Mouse (Mus musculus): ENCODE data around the gene Slc37a2. TPM values are rescaled to one million over a fixed set of nuclear protein-coding genes. Genes with fewer than 3 reads are reported as not detected.
A peak's percentile ranks its signal among the peaks of the same experiment; 100 is the strongest.

Slc37a2 gene
- total RNA-seq, 4 experiments from 2014 or later = 2.5 to 3.7 (median 3.2) TPM

DNA sequence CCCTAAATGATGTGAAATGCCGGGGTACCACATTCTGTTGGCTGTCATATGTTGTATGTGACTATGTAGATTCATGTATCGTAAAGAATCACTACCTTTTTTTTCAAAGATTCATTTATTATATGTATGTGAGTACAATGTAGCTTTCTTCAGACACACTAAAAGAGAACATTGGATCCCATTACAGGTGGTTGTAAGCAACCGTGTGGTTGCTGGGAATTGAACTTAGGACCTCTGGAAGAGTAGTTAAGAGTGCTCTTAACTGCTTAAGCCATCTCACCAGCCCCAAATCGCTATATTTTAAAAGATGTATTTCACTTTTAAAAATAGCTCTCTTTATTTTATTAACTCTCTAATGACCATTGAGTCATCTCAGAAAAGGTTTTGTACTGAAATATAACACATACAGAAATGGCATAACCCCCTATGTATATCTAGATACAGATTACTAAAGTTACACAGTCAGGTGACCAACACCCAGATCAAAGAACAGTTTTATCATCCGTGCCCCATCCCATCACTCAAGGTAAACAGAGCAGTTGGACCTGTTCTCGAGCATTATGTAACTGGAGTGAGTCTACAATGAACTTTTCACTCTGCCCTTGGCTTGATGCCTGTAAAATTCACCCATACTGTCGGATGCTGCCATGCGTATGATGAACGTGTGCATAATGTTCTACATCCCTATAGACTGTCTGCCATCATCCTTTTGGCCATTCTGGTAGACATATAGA is 41.0 kb downstream of the Slc37a2 start:
- no peak for DNase-seq (ENCODE audit: low spot score)

DNA sequence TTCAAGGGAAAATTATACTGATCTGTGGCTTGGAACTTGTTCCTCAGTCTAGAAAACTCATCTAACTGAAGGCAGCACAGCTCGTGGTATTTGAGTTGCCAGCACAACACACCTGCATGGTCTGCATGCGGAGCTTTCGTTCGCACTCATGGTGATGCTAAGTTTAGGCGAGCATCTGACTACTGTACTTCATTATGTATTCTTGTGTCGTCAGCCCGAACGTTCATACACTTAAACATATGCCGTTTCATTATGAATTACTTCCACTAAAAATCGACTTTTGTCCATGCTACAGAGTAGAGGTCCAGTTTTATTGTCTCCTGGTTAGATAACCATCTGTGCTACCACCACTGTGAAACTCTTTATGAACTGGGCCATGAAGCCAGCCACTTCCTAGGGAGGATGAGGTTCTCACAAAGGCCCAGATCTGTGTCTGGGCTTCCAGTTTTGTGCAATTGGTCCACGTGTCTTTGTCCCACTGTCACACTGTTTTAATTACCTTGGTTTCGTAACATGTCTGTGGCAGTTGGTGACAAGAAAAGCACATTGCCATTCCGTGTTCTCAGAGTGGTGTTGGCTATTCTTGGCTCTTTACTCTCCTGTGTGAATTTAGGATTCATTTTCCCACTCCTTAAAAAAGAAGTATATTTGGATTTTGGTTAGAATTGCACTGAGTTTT is 42.3 kb downstream of the Slc37a2 start:
- no peak for DNase-seq (ENCODE audit: low spot score)

DNA sequence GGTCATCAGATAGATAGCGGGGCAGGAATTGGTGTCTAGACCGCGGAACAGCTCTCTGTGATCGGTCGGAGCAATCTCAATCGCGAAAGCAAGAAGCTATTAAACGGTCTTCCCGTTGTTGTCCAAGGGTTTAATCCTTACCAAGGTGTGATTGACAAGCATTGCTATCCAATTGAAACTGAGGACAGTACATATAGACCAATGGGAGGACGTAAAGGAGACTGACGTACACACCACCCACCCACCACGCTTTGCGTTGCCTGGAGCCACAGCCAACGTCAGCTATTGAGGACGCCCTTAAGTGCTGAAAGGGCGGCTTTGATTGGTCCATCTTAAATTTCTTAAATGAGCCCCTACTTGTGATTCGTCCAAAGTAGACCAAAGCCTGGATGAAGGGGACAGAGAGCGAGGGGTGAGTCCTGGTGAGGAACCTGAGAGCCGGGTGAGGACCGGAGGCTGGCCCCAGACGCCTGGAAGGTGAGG is 47.6 kb downstream of the Slc37a2 start, which contains the start of gene Tmem218:
Tmem218 (plus strand) TSS at position 295 of the 483 bp plus-strand sequence.
- DNase-seq (ENCODE audit: low spot score) = peak; percentile 98

DNA sequence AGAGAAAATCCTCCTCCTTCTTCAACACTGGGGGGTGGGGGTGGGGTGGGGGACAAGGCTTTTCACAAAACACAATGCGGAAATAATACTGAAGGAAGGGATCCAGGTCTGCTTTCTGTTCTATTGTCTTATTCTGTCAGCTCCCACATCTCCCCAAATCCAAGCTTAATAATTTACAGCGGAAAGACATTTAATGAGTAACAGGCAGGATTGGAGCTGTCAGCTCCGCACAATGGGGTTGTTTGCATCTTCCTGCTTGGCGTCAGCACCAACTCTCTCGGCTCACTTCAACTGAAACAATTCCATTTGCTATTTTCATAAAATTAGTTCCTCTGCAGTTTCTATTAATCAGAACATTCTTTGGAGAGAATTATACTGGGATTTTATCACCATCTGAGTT is 51.7 kb downstream of the Slc37a2 start:
- no peak for DNase-seq (ENCODE audit: low spot score)

DNA sequence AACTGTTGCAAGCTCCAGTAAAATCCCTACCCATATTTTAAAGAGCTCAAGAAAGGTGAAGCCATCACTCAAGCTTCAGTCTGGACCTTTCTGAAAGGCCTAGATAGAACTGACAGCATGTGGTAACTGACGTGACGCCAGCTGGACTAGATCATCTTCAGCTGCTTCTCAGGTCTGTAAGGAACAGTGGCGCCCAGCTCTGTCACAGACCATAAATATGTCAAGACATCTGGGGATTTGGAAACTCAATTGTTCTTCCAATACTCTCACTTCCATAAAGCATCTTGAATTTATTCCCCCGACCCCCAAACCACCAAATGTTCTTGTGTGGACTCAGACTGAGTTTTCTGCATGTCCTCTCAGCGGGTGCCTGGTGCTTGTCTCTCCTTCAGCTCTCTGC is 55.1 kb downstream of the Slc37a2 start:
- DNase-seq (ENCODE audit: low spot score) = no peak

DNA sequence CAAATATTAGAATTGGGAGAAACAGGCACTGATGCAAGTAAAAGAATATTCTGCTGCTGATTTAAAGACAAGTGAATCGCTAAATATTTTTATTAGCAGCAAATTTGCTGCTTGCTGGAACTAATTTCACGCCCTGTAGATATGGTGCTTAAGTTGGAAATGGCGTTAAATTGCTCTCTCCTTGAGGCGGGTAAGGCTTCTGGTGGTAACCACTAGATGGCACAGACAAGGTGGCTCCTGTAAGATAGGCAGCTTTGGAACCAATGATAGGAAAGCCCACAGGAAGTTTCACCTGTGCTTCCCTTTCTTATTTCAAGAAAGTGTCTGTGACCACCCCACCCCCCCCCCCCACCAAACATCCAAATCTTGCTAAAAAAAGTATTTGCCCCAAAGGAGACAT is 58.5 kb downstream of the Slc37a2 start:
- DNase-seq (ENCODE audit: low spot score) = no peak

DNA sequence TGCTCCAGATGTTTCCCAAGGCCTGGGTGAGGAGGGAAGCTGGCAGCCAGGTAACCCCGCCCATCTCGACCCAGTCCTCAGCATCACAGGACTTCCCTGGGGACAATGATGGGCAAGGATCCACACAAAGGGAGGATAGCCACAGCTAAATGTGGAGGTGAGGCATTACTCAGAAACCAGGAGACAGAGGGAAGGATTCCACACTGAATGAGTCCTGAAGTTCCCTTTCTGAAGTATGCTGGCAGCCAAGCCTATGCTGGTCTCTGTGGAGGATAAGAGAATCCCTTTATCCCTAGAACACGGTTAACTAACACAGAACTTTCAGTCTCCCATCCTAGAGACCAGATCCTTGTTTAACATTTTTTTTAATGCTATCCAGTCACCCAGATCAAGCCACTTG is 67.5 kb downstream of the Slc37a2 start:
- DNase-seq (ENCODE audit: low spot score) = no peak

DNA sequence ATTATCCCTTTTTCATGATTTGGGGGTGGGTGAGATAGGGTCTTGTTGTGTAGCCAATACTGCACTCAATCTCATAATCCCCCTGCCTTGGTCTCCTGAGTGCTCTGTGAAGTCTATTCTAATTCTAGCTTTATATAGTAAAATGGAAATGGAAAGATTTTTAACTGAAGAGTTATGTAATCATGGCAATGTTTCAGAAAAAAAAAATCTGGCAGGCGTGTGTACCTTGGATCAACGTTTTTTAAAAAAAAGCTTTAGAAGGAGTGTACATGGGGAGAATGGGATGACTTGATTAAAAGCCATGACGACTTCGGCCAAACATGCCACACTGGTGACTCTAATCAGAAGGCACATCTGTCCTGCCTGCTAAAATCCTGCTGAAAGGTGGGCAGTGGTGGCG is 68.1 kb downstream of the Slc37a2 start:
- no peak for DNase-seq (ENCODE audit: low spot score)

DNA sequence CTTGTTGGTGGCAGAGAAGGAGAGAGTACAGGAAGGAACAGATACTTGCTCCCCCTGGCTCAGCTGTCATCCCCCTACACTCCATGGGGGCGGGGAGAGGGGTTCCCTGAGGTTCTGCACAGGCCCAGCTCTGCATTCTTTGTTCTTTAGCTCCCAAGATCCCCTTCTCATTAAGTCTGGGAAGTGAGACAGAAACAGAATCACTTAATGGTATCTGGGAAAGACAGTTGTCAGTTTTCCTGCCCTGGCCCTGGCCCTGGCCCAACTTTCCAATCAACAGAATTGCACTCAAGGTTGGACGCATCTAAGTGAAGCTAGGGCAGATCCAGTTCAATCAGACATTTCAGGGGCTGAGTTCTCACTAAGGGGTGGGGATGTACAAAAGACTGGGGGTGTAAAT is 72.4 kb downstream of the Slc37a2 start:
- no peak for DNase-seq (ENCODE audit: low spot score)

DNA sequence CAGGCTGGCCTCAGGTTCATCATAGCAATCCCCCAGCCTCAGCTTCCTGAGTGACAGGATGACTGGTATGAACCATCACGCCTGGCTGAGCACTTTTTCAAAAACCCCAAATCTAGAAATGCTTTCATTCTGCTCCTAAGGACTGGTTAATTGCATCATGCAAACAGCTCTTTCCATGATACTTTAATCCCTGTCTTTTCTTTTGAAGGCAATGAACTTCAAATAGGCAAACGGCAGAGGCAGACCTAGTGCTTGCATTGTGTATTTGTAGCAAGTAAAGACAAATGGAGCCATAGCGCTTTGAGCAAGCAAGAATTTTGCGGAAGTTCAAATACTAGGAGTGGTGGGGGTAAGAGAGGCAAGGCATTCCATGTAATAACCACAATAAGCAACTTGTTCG is 73.9 kb downstream of the Slc37a2 start:
- no peak for DNase-seq (ENCODE audit: low spot score)

DNA sequence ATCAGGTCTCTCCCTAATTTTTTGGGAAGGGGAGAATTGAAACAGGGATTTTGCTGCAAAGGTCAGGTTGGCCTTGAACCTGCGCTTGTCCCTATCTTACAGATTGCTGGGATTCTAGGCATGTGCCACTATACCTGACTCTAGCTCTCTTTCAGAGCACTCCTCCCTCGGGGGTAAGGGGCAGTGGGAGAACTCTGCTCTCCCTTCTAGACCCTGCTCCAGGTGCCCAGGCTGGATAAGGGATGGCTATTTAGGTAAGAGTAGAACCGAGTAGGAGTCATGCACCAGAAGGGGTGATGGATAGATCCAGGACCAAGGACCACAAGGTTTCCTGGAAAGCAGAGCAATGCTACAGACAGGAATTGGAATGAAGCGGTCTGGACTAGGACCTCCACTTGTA is 75.9 kb downstream of the Slc37a2 start:
- DNase-seq (ENCODE audit: low spot score) = no peak

DNA sequence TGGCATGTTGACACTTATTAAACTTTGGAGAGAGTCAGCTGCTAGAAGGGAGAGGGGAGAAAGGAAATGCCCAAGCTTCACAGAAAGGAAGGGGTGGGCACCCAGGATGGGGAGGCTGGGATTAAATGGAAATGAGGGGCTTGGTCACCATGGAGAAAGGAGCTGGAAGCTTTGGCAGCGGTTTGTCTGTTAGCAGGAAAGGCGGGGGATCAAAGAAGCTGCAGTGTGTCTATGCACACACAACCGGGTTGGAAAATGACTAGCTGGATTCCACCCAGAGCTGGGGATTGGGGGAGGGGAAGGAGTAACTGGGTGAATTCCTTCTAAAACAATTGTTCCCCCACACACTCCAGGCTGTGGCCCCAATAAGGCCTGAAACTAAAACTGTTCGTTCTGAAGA is 76.6 kb downstream of the Slc37a2 start:
- DNase-seq (ENCODE audit: low spot score) = no peak

Other genes with a start within 250 kb of the Slc37a2 start
- gene Pknox2, start 108.3 kb downstream of the Slc37a2 start, total RNA-seq (2022) = 1 to 10 TPM; 8.3 to 10.0 (median 9.8) TPM
- gene Tmem218, start 47.5 kb downstream of the Slc37a2 start, total RNA-seq (2022) = 1 to 10 TPM; 7.5 to 8.7 (median 8.2) TPM
- gene Ccdc15, start 92.7 kb upstream of the Slc37a2 start, total RNA-seq (2022) = 1 to 10 TPM; 1.6 to 2.3 (median 1.9) TPM
- gene Hepacam, start 111.6 kb upstream of the Slc37a2 start, total RNA-seq (2022) = under 1 TPM in 1 of 4 experiments, not detected in 3; 0.11 TPM
- gene Robo4, start 146.2 kb upstream of the Slc37a2 start, total RNA-seq (2022) = 10 to 100 TPM; 21.3 to 39.4 (median 32.2) TPM
- gene Robo3, start 177.5 kb upstream of the Slc37a2 start, total RNA-seq (2022) = not detected
- gene Msantd2, start 233.6 kb upstream of the Slc37a2 start, total RNA-seq (2022) = 1 to 10 TPM; 3.5 to 7.7 (median 5.4) TPM